Mouse (Mus musculus) CH12.LX (cell line): ENCODE data around the gene Clptm1. TPM values are rescaled to one million over a fixed set of nuclear protein-coding genes. Genes with fewer than 3 reads are reported as not detected.

Experiments
- DNase-seq: peaks from one replicate; pipeline ENCODE4 v3.0.0-alpha.2; 2013; ENCODE audit errors: extremely low read depth
- H3K27ac ChIP-seq: 2 replicates; pipeline ENCODE4 v1.5.1; 2012; ENCODE audit warnings: low read depth, mild to moderate bottlenecking, control low read depth, moderate library complexity; ENCODE audit not compliant: insufficient read depth
- H3K27me3 ChIP-seq: replicated peaks from 2 replicates; pipeline ENCODE3; 2012; ENCODE audit warnings: inconsistent platforms
- H3K36me3 ChIP-seq, 2 experiments: replicated peaks in 1 of 2; 2 replicates each; pipeline versions ENCODE3 to v1.6.1; 2012; ENCODE audit warnings: inconsistent platforms in 1 of 2, low read length in 1 of 2, mild to moderate bottlenecking in 1 of 2, mixed read lengths in 1 of 2, moderate library complexity in 1 of 2; ENCODE audit not compliant: control insufficient read depth in 1 of 2, insufficient read depth in 1 of 2
- H3K4me1 ChIP-seq, 2 experiments: 2 replicates each; pipeline ENCODE4 v1.6.1; 2012; ENCODE audit warnings: inconsistent platforms in 1 of 2, moderate library complexity in 1 of 2; ENCODE audit not compliant: insufficient read depth in 2 of 2, control insufficient read depth in 1 of 2
- H3K4me2 ChIP-seq: 2 replicates; pipeline ENCODE4 v1.6.1; 2012; ENCODE audit warnings: low read depth, mild to moderate bottlenecking, control low read depth; ENCODE audit not compliant: poor library complexity, insufficient read depth, severe bottlenecking
- H3K4me3 ChIP-seq, 3 experiments: fragments of 150-350 bp in 1 of 3; sonication (generic) in 1 of 3; replicated peaks in 1 of 3; 2 replicates each; pipeline versions ENCODE3 to v1.5.1; 2011 to 2012; ENCODE audit warnings: low read depth in 2 of 3, low read length in 2 of 3, mild to moderate bottlenecking in 2 of 3, moderate library complexity in 2 of 3, control low read depth in 1 of 3, improper control_type of control experiment in 1 of 3, inconsistent platforms in 1 of 3, mixed read lengths in 1 of 3; ENCODE audit not compliant: poor library complexity in 1 of 3
- H3K79me2 ChIP-seq: replicated peaks from 2 replicates; pipeline ENCODE4 v1.6.1; 2012; ENCODE audit warnings: mild to moderate bottlenecking, moderate library complexity; ENCODE audit not compliant: control insufficient read depth, poor library complexity, insufficient read depth, severe bottlenecking; ENCODE audit errors: extremely low read depth
- H3K9ac ChIP-seq: 2 replicates; pipeline ENCODE4 v1.6.1; 2012; ENCODE audit warnings: low read depth, mild to moderate bottlenecking, control low read depth, moderate library complexity; ENCODE audit not compliant: insufficient read depth
- H3K9me3 ChIP-seq: replicated peaks from 2 replicates; pipeline ENCODE3; 2012; ENCODE audit warnings: low read length, inconsistent platforms, mixed read lengths
- BHLHE40 ChIP-seq: IDR thresholded peaks from 2 replicates; pipeline ENCODE4 v1.6.1; 2011; ENCODE audit warnings: mild to moderate bottlenecking, low read depth, low read length, improper control_type of control experiment
- CHD2 ChIP-seq: IDR thresholded peaks from 2 replicates; pipeline ENCODE4 v1.6.1; 2011; ENCODE audit warnings: low read length, improper control_type of control experiment
- ELF1 ChIP-seq: IDR thresholded peaks from 2 replicates; pipeline ENCODE4 v1.6.1; 2014; ENCODE audit warnings: low read depth, mild to moderate bottlenecking, inconsistent platforms, low read length, improper control_type of control experiment
- EP300 ChIP-seq: IDR thresholded peaks from 2 replicates; pipeline ENCODE4 v1.6.1; 2011; ENCODE audit warnings: low read length, improper control_type of control experiment
- GABPA ChIP-seq: IDR thresholded peaks from 2 replicates; pipeline ENCODE4 v1.6.1; 2012; ENCODE audit warnings: low read depth, low read length, improper control_type of control experiment, inconsistent platforms; ENCODE audit not compliant: insufficient replicate concordance
- IRF4 ChIP-seq: IDR thresholded peaks from 2 replicates; pipeline ENCODE4 v1.6.1; 2014; ENCODE audit warnings: low read depth, mild to moderate bottlenecking, inconsistent platforms, low read length, improper control_type of control experiment
- KAT2A ChIP-seq: IDR thresholded peaks from 2 replicates; pipeline ENCODE4 v1.6.1; 2012; ENCODE audit warnings: low read length, improper control_type of control experiment, inconsistent platforms; ENCODE audit not compliant: insufficient replicate concordance
- MAZ ChIP-seq: IDR thresholded peaks from 2 replicates; pipeline ENCODE4 v1.6.1; 2012; ENCODE audit warnings: low read depth, mild to moderate bottlenecking, inconsistent platforms, low read length, improper control_type of control experiment, moderate library complexity
- MXI1 ChIP-seq: IDR thresholded peaks from 2 replicates; pipeline ENCODE4 v1.6.1; 2011; ENCODE audit warnings: mild to moderate bottlenecking, low read depth, low read length, improper control_type of control experiment
- NELFE ChIP-seq: IDR thresholded peaks from 2 replicates; pipeline ENCODE4 v1.6.1; 2011; ENCODE audit warnings: low read depth, low read length, improper control_type of control experiment
- NRF1 ChIP-seq: IDR thresholded peaks from 2 replicates; pipeline ENCODE4 v1.6.1; 2014; ENCODE audit warnings: low read depth, mild to moderate bottlenecking, inconsistent platforms, low read length, improper control_type of control experiment, moderate library complexity
- PAX5 ChIP-seq: IDR thresholded peaks from 2 replicates; pipeline ENCODE4 v1.6.1; 2012; ENCODE audit warnings: low read length, inconsistent platforms, mixed read lengths
- POLR2AphosphoS2 ChIP-seq: IDR thresholded peaks from 2 replicates; pipeline ENCODE4 v1.6.1; 2011; ENCODE audit warnings: low read depth, low read length, improper control_type of control experiment
- SIN3A ChIP-seq: IDR thresholded peaks from 2 replicates; pipeline ENCODE4 v1.6.1; 2012; ENCODE audit warnings: low read length, improper control_type of control experiment, inconsistent platforms
- SMC3 ChIP-seq: IDR thresholded peaks from 2 replicates; pipeline ENCODE4 v1.6.1; 2011; ENCODE audit warnings: low read depth, low read length, improper control_type of control experiment
- TBP ChIP-seq: conservative IDR thresholded peaks from 2 replicates; pipeline ENCODE4 v1.6.1; 2011; ENCODE audit warnings: low read depth, low read length, improper control_type of control experiment
- ZMIZ1 ChIP-seq: IDR thresholded peaks from 2 replicates; pipeline ENCODE4 v1.6.1; 2012; ENCODE audit warnings: low read depth, mild to moderate bottlenecking, inconsistent platforms, low read length, improper control_type of control experiment
- dilution Hi-C: fragments of 300-500 bp; cut with MboI; formaldehyde crosslinking; loops from 2 replicates; pipeline ENCODE4 v1.14.3; 2020; ENCODE audit warnings: low sequenced_read_pairs; ENCODE audit not compliant: extremely low pct_unique_long_range_greater_than_20kb, extremely low pct_ligation_motif_present
- in situ Hi-C: fragments of 300-500 bp; cut with MboI; formaldehyde crosslinking; loops from 3 replicates; pipeline ENCODE4 v1.14.3; 2019; ENCODE audit warnings: low sequenced_read_pairs, low pct_ligation_motif_present, low pct_unique_long_range_greater_than_20kb, mixed read lengths
- polyA plus RNA-seq: library from polyadenylated mRNA; unstranded; fragments of >175 nt; gene quantifications from 2 replicates; pipeline ENCODE4 v1.2.1, GENCODE M21; 2012; ENCODE audit warnings: low read depth; ENCODE audit not compliant: insufficient read length
- total RNA-seq, 2 experiments: library from RNA; depleted of rRNA; stranded (reverse); fragments of 300-350 nt in 1 of 2; fragments of >200 nt in 1 of 2; gene quantifications; 2 replicates each; pipeline ENCODE4 v1.2.3; 2012 to 2014

The Clptm1 gene
- total and polyA plus RNA-seq, 3 experiments: 33.8 to 70.9 (median 43.6) TPM

DNA sequence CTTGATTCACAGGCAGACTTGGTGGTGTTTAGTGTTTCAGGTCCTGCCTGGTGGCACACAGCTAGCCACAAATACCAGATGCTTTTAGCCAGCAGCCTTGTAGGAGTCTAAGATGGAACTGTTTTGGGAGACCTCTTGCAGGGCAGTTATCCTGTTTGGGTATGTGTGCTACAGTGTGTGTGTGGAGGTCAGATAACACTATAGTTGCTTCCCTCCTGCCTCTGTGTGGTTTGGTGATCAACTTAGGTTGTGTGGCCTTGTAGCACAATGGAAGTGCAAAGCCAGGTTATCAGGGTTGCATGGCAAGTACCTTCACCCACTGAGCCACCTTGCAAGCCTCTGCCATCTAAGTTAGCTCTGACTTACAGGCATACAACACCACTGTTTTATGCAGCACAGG, 32.1 kb downstream of the Clptm1 start:
- no peak for DNase-seq
- dilution Hi-C loops: no loop called here
- Histone ChIP-seq H3K4me2 (no peak overlapping the region), H3K27me3 (no peaks in the 10 kb centered on the region), H3K9ac (no peak overlapping the region), H3K79me2 (peaks cover 2% of the 10 kb centered on the region; the same call in 1 of the 2 replicates), H3K36me3 (peaks cover 58 to 66% of the 10 kb centered on the region in 2 experiments), H3K4me1 (peaks cover 18 to 48% of the 10 kb centered on the region in 2 experiments), H3K4me3 (no peak overlapping the region), H3K27ac (no peak overlapping the region), H3K9me3 (no peaks in the 10 kb centered on the region)
- in situ Hi-C loops: no loop called here
- TF ChIP-seq POLR2AphosphoS2 (no peak), PAX5 (no peak), SIN3A (no peak), MXI1 (no peak), GABPA (no peak), TBP (no peak), IRF4 (no peak), BHLHE40 (no peak), NELFE (no peak), ZMIZ1 (no peak), NRF1 (no peak), KAT2A (no peak), SMC3 (no peak), CHD2 (no peak), MAZ (no peak)

DNA sequence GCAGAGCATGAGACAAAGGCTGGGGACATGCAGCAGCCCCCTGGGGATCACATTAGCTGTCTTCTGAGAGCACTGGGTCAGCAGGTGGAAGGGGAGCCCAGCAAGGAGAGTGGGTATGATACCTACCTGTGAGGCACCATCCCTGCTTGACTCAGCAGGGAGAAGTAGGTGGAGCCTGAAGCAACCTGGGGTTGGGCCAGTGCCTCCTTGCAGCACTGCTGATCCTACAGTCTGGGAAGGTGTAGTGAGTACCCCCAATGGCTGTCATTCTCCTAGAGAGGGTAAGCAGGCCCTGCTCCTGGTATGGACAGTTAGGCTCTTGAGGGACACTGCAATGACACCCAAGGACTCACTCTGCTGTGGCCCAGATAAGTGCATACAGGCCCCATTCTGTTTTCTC, 32.6 kb downstream of the Clptm1 start:
- no peaks in the 10 kb centered on the region for H3K9me3 ChIP-seq
- TF ChIP-seq POLR2AphosphoS2 (0 out of 2 replicates have a peak, but pooled peaks have one; percentile 56), EP300 (no peak), ELF1 (no peak)
- H3K4me1 ChIP-seq: peaks cover 19 to 51% of the 10 kb centered on the region in 2 experiments
- in situ Hi-C loops (no loop called here), dilution Hi-C loops (no loop called here)
- H3K27ac ChIP-seq: no peak overlapping the region
- H3K27me3 ChIP-seq: no peaks in the 10 kb centered on the region
- peaks cover 5% of the 10 kb centered on the region; the same call in 1 of the 2 replicates for H3K79me2 ChIP-seq
- no peak for DNase-seq
- no peak overlapping the region for H3K9ac ChIP-seq
- no peak overlapping the region for H3K4me3 ChIP-seq
- no peak overlapping the region for H3K4me2 ChIP-seq
- peaks cover 53 to 65% of the 10 kb centered on the region in 2 experiments for H3K36me3 ChIP-seq
